Mouse (Mus musculus) ovary, postnatal 14 days (tissue): ENCODE results near the gene Bcl2l11.
A peak's percentile ranks its signal among the peaks of the same experiment; 100 is the strongest.
"Not testable (repeated sequence)": the region's sequence is repeated elsewhere in the genome, so short reads cannot be mapped to it uniquely, and the experiment has no call there.

ENCODE experiments used
- DNase-seq: peaks from one replicate; pipeline ENCODE4 v3.0.0; 2022; ENCODE audit warnings: low spot score

The Bcl2l11 gene

DNA sequence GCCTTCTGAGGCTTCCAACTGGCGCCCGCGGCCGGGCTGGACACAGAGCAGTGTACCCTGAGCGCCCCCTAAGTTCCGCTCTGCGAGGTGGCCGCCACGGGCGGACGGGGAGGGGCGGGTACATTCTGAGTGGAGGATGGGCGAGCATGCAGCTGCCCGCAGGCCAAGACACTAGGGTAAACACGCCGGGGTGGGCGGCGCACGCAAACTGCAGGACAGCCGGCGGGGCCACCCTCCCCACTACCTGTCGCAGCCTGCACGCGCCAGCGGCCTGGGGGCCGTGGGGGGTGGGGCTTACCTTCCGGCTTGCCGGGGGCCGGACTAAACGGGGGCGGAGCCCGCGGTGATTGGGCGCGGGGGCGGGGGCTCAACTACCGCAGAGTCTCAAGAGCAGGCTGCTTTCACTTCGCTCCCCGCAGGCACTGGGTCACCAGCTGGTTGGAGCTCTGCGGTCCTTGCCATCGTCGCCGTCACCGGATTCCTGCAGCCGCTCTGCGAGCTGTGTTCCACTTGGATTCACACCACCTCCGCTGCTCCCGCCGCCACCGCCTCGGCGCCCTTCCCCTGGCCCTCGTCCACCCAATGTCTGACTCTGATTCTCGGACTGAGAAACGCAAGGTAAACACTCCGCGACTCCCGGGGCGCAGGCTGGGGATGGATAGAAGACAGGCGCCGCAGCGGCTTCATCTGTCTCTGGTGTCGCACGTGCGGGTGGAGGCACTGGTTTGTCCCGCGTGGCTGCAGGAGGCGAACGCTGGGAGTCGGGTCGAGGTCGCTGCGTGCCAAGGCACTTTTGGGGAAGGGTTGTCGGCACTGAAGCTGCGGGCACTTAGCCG, at the start of gene Bcl2l11:
TSS of gene Bcl2l11 (plus strand) at position 404 of the 836 bp plus-strand sequence.
- DNase-seq = peak; percentile 92

DNA sequence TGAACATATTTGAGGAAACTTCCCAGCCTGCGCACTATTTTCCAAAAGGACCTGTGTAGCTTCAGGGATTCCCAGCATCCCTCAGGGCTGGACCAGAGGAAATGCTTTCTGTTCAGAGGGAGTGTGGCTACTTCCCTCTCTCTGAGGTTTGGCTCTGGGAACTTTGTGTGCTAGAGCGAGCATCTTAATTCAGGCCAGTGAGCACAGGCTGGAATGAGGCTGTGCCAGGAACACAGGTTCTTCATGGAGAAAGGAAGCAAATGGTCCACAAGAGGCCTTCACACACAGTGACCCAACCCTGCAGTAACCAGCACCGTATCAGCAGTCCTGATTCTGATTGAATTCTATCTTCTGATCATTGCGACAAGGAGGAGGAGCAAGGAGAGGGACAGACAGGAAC, 48.9 kb upstream of the Bcl2l11 start:
- no peak for DNase-seq

DNA sequence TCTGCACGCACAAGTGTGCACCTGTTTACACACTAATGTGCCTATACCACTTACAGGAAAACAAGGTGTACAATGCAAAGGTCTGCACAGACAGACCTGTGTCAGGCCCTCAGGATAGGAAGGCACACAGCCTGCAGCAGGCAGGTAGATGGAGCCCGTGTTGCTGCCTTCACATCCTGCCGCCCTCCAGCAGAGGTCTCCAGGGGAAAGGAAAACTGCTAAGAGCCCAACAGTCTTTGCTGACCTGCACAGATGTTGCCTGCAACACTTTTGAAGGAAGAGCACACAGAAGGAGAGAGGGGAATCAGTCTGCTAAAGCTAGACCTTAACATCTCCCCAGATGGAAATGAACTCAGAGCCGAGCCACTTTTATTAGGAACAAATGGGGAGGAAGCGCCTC, 47.0 kb upstream of the Bcl2l11 start:
- DNase-seq = peak; percentile 9

DNA sequence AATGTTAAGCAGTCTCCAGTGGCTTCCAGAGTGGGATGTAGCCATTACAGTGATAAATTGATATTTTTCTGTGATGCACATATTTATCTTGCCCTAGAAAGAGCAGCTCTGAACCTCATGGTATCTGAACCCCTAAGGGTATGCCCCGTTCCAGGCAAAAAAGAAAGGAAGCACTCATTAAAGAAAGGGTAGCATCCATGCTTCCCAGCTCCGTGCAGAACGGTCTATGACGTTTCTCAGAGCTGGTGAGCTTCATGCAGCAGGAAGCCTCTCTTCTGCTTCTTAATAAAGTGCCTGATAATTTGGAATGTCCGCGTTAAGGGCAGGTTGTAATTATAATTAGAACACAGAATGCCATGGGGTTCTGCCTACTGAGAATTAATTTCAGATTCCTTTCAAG, 46.5 kb upstream of the Bcl2l11 start:
- DNase-seq = no peak

DNA sequence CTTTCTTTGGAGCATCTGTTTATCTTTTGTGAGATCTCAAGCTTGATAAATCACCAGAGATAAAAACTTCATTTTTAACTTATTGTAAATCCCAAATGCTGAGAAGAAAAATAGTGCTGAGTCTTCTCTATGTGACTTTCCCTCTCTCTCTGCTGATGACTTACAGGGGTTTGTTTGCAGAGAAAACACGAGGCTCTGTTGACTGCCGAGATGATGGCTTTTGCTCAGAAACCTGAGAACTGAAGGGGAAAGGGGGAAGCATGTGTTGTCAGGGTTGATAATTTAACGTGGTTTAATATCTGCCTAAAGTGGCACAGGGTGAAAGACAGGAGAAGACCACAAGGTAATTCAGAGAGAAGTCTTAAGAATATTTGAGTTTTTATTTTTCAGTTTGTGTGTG, 42.0 kb upstream of the Bcl2l11 start:
- no peak for DNase-seq

DNA sequence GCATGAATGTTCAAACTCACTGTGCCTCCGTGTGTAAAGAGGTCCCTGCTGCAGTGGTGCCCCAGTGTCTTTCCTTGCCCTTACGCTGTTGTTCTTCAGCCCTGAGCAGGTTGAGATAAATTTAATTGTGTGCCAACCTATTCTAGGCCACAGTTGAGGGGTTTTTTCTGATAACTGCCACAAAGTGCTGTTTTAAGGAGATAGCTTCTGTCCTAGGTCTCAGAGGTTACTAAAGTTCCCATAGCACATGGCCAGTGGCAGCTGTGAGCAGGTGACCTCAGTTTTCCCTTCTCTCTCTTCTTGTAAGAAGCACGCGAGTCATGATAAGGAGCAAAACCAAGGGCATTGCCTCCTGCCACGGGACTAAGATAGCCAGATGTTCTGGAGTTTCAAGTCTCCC, 41.2 kb upstream of the Bcl2l11 start:
- no peak for DNase-seq

DNA sequence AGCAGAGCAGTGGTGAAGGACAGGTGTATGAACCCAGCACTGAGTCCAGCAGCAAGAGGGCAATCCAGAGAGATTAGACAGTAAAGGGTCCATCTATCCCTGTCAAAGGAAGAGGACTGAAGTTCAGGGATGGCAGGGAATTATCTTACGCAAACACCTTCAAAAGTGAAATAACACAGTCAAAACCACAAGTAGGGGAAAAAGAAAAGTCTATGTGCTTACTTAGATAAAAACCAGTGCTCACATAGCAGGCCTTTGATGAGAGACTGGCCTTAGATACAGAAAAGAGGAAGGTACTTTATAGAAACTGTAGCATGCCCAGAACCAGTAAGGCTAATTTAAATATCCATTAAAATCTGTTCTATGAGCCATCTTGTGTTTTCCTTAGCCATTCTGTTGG, 40.4 kb upstream of the Bcl2l11 start:
- no peak for DNase-seq

DNA sequence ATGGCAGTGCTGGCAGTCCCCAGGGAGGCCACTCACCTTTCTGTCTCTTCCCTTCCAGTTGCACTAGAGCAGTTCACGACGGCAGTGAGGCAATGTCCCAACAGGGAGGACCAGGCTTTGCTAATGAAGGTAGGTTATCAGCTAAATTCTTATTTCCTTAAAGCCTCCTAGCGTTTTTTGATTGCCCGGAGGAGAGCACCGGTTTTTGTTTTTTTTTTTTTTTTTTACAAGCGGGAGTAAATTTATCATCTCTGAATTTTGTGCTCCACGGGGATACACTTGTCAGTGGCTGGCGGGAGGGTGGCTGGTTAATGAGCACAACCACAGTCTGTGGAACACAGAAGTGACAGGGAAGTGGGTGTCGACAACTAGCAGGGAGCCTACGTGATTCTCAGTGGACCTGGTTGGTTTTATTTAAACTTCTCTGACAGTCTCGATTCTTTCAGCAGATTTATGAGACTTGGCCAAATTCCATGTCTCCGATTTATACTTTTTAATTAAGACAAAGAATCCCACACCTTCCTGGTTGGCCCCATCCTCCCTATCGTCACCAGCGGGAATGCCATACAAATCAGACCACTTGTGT, 39.4 kb upstream of the Bcl2l11 start:
- DNase-seq = no peak

DNA sequence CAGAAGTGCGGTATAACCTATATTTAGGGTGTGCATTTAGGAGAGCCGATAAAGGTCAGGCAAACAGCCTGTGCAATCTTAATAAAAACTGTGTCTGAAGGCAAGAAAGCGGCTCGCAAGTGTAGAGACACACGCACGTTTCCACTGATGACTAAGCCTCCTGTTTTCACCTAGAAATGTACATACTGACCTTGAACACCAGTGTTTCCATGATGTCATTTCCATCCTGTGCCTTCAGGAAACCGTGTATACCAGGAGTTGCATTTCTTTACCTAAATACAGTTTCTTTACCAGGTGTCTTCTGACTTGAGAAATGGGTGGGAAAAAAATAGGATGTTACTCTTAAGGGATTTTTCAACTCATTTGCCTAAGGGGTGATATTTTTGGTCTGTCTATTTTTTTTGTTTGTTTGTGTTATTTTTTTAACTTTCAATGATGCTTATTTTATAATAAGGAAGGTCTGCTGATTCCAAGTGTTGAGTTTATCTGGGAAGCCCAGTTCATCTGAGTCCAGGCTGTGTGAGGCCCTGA, 38.8 kb upstream of the Bcl2l11 start:
- no peak for DNase-seq

DNA sequence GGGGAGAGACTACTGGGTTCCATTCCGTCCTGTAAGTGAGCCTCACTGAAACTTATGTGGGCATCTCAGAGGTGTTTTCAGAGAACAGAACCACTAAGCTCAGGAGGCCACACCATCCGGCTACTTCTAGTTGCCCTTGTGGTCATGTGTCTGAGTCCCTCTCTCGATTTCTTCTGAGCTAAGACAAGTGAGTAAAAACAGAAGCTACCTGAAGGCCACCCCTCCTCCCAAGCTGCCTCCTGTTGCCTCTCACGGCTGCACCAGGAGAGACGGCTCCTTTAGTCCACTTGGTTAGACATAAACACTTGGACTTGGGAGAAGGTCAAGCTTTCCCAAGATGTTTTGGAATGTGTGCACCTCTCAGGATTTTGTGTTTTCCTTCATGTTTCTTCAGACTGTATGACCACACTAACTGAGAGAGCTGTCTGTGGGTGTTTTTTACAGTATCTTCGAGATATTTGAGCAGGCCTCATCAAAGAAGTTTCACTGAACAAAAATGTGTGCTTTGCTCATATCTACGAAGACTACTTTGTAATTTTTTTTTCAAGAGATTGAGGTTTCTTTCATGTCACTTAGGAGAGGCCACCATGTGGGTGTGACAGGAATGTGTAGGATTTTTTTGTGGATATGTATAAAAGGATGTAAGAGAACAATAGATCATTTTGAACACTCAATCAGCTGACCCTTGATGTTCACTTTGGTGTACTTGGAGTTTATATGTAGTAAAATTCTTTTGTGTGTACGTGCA, 37.9 kb upstream of the Bcl2l11 start:
- no peak for DNase-seq

DNA sequence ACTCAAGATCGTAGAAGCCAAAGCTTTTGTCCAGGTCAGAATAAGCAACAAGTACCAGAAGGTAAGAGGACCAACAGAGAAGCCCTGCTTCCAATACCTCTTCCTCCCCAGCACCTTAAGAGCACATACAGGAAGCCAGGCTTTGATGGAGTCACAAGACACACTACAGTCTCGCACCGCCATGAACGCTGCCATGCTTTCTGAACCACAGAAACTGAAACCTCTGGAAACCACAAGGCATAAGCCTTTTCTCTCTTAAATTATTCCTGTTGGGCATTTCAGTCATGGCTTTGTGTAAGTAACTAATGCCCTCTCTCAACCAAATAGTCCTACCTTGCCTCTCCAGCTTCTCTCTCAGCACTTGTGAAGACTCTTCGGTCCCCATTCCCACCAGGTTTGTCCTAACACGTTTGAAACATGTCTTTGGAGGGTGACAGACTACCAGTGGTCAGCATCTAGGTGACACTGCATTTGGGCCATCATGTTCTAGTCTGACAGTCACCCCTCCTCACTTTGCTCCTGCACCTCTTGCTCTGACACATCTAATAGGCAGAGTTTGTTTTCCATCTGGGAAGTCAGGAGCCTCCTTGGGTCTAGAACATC, 35.5 kb upstream of the Bcl2l11 start:
- DNase-seq = no peak

DNA sequence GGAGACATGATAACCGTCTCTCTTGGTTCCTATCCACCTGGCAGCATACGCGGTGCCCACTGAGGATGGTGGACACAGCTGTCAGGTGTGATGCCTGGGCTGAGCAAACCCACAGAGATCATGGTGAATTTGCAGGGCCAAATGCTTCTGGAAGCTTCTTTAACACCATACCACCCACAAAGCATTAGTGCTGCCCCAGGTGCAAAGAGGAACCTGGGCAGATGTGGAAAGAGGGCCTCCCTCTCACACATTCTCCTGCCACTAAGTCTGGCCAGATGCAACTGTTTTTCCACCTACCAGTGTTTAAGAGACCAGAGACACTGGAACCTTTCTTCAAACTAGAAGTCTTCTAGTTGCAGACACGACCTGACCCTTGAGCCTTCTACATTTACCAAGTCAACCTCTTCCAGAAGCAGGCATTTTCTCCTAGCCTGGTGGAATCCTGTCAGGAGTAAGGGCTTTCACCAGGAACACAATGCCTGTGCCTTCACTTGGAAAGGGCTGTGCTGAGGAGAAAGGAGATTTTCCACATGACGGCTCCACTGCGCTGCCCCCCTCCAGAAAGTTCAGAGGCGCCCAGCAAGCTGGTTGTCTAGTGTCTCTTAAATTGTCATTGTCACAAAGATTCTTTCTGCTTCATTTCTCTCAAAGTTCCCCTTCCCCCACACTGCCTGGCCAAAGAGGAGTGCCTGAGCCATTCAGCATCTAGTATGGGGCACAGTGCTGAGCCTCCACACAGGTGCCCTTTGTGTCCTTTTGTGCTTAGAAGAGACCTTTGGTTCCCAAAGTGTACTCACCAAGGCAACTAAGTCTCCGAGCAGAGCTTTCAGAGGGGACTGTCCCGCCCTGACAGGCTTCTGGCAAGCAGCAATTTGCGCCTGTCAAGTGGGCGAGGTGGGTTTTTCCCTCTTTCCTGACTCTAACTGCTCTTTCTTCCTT, 34.1 kb upstream of the Bcl2l11 start:
- no peak for DNase-seq

DNA sequence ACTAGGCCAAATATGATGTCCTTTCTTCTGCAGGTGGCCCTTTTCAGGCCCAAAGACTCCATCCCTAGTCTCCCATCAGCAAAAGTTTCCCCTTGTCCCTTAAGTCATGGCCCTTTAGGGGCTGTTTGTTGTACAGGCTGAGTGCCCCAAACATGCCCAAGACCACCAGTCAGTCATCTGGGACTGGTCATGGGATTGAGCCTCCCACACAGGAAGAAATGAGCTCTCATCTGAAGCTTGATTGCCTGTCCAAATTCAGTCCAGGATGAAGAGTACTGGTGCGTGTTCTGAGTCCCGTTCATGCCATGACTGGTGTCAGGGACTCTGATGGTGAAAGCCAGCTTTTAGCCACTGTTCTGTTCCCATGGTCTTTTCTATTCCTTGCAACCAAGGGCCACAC, 33.4 kb upstream of the Bcl2l11 start:
- no peak for DNase-seq

DNA sequence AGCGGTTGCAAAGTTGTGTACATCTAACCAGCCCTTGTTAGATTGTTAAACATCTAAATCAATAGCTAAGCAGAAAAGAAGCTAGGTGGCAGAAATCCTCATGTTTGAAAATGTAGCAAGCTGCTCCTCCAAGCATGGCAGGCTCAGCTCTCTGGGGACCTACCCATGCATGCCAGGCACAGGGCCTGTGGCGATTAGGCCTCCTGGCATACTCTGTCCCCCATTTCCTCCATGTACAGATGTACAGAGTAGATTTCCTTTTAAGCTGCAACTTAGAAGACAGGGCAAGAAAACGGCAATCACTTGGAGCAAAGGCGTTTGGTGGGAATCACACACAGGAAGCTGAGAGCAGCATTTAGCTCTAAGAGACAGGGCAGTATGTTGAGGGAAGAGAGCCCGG, 31.6 kb upstream of the Bcl2l11 start:
- DNase-seq = no peak

DNA sequence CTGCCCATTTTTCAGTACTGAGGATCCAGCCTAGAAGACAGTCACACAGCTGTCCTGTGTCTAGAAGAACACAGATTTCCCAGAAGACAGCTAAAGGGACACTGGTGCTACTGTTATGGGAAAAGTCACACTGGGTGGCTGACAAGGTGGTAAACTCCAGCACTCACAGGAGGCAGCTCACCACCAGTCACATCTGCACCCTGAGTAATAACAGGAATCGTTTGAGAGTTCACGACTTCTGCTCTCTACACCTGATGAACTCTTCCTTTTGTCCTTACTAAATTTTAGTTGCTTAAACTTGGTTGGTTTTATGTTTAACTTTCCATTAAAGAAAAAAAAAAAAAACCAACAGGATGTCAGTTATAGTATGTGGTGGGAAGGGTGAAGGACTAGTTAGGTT, 31.2 kb upstream of the Bcl2l11 start:
- no peak for DNase-seq

DNA sequence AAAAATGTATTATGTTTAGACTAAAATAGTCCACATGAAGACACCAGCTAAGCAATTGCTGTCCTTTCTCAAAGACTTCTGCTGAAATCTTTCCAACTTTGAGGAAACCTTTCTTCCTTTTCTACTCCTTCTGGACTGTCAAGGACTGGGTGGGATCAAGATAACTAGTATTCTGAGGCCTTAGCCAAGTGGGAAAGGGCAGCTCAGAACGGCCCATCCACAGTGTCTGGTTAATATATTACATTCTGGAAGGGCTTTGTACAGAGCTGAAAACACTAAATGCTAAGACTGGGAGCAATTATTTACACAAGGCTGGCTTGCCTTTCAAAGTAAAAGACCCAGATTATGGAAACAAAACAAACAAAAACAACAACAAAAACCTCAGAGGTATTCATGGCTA, 30.6 kb upstream of the Bcl2l11 start:
- no peak for DNase-seq

DNA sequence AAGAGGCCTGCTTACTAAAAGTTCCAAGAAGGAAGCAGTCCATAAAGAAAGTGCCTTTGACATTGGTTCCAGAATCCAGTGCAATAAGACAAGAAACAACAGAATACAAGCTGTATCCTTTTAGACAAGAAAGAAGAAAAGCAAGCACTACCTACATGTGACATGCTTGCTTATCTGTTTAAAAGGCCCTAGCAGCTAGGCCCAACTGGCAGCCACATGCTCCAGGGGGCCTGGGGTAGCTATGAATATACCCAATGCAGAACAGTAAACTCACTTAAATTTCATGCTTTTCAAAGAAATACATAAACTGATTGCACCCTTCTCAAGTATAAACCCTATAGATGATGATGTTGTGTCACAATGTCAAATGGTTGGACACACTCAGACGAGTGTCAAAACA, 29.8 kb upstream of the Bcl2l11 start:
- DNase-seq = no peak

DNA sequence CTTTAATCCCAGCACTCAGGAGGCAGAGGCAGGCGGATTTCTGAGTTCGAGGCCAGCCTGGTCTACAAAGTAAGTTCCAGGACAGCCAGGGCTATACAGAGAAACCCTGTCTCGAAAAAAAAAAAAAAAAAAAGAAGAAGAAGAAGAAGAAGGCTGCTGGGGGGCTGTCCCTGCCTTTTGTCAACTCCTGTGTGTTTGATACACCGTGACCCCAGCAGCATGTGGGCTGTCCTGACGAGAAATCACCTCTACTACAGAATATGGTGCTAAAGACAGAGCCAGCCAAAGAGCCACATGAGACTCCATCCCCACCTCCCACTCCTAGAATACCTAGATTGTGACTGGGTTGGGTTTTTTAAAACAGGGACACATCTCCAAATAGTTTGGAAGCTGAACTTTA, 27.7 kb upstream of the Bcl2l11 start:
- DNase-seq = not testable (repeated sequence)

DNA sequence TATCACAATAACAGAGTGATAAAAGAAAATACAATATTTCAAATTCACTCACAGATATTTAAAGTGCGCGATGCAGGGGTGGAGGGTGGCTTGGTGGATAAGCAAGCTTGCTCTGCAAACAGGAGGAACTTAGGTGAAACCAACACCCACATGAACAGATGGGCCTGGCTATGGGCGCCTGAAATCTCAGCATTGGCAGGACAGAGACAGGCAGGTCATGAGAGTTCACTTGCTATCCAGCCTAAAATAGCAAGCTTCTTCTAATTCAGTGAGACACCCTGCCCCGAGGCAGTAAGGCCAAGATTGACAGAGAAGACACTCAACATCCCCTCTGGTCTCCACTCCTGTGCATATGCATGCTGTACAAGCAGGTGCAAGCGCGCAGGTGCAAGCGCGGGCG, 23.8 kb upstream of the Bcl2l11 start:
- no peak for DNase-seq

DNA sequence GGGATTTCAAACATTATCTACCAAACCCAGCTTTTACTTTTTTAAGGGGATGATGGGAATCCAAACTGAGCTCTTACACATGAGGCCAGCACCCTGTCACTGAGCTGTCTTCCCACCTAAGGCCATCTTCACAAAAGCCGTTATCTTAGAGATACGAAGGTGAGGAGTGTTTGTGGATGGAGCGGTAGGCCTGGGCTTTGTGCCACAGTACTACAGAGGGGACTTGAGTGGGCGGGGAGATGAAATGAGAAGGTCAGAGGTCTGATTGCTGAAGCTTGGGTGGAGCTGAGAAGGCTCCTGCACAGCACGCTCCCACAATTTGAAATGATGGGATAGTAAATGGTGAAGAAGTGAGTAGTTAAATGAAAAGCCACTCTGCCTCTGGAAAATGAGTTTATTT, 21.0 kb upstream of the Bcl2l11 start:
- DNase-seq = no peak

DNA sequence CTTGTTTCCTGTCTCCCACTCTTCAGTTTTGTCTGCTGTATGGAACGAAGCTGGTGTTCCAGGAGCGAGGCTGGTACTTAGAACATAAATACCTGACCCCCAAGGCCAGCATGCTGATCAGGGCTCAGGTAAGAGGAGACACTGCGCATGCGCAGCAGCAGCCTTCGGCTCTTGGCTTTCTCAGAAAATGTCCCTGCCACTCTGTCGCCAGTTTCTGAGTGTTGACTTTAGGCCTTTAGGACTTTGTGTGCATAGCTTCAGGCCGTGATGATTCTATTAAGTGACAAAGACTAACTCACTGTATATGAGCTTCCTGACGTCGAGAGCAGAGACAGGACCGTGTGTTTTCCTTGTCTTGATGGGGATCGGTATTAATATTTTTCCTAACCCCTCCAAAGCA, 20.2 kb upstream of the Bcl2l11 start:
- DNase-seq = no peak
